Mouse (Mus musculus) granulocyte monocyte progenitor cell, adult 5-6 weeks (primary cell): ENCODE data around the gene Apba3. TPM values are rescaled to one million over a fixed set of nuclear protein-coding genes. Genes with fewer than 3 reads are reported as not detected.

Experiments
- ATAC-seq: replicated peaks from 2 replicates; pipeline ENCODE4 v1.8.0; 2016; ENCODE audit warnings: mild to moderate bottlenecking, moderate TSS enrichment, inconsistent platforms; ENCODE audit not compliant: poor library complexity, severe bottlenecking
- total RNA-seq, 2 experiments: library from RNA; stranded (forward) in 1 of 2; stranded (reverse) in 1 of 2; fragments of 200-712, 200-1000 nt in 1 of 2; fragments of >200 nt in 1 of 2; fragmentation: Nextera tagmentation in 1 of 2; gene quantifications; 2 replicates each; pipeline ENCODE4 v1.2.3; 2014 to 2017

Gene Apba3
- total RNA-seq, 2 experiments from 2014 or later = 19.9 to 29.1 TPM

- no peak for ATAC-seq
Measured at GRCm38 (mm10) chr10:81288601-81289000, 21.8 kb downstream of the Apba3 start.

- no peak for ATAC-seq
Measured at GRCm38 (mm10) chr10:81289278-81289677, 22.5 kb downstream of the Apba3 start.

- no peak for ATAC-seq
Measured at GRCm38 (mm10) chr10:81289811-81290210, 23.1 kb downstream of the Apba3 start.

- no peak for ATAC-seq
Measured at GRCm38 (mm10) chr10:81290698-81291460, 24.1 kb downstream of the Apba3 start.

- ATAC-seq = peak; percentile 24
Measured at GRCm38 (mm10) chr10:81291511-81292104, 24.8 kb downstream of the Apba3 start, which contains the start of gene Tjp3. Gene Tjp3, minus strand, starts transcription at chr10:81291581.

GRCm38 (mm10) chr10:81292554-81293333 lies 26.0 kb downstream of the Apba3 start, which contains the start of gene Pip5k1c:
Gene Pip5k1c, plus strand, starts transcription at chr10:81292963.
- peak; percentile 75 for ATAC-seq

GRCm38 (mm10) chr10:81293334-81294030 lies 26.7 kb downstream of the Apba3 start:
- ATAC-seq = no peak

- ATAC-seq = no peak
Measured at GRCm38 (mm10) chr10:81294442-81294841, 27.7 kb downstream of the Apba3 start.

- ATAC-seq = no peak
Measured at GRCm38 (mm10) chr10:81295185-81295584, 28.4 kb downstream of the Apba3 start.

GRCm38 (mm10) chr10:81297246-81297645 lies 30.5 kb downstream of the Apba3 start:
- no peak for ATAC-seq

GRCm38 (mm10) chr10:81297845-81298244 lies 31.1 kb downstream of the Apba3 start:
- peak; percentile 54 for ATAC-seq

GRCm38 (mm10) chr10:81298369-81299100 lies 31.8 kb downstream of the Apba3 start:
- peak; percentile 61 for ATAC-seq

- 0 out of 2 replicates have a peak, but pooled peaks have one; percentile 7 for ATAC-seq
Measured at GRCm38 (mm10) chr10:81299585-81300351, 33.0 kb downstream of the Apba3 start.

- no peak for ATAC-seq
Measured at GRCm38 (mm10) chr10:81300352-81300907, 33.7 kb downstream of the Apba3 start.

GRCm38 (mm10) chr10:81301321-81301720 lies 34.6 kb downstream of the Apba3 start:
- no peak for ATAC-seq

- ATAC-seq = no peak
Measured at GRCm38 (mm10) chr10:81302288-81302687, 35.5 kb downstream of the Apba3 start.

- no peak for ATAC-seq
Measured at GRCm38 (mm10) chr10:81302781-81303218, 36.0 kb downstream of the Apba3 start.

GRCm38 (mm10) chr10:81303258-81303657 lies 36.5 kb downstream of the Apba3 start:
- peak; percentile 45 for ATAC-seq
